Mouse (Mus musculus) heart, embryonic 15.5 days (tissue): Measurements from ENCODE around the gene Ccdc22. TPM values are rescaled to one million over a fixed set of nuclear protein-coding genes. Genes with fewer than 3 reads are reported as not detected.

Experiments
- ATAC-seq: fragments of 200-750 bp; cut with Nextera tagmentation; replicated peaks from 2 replicates; pipeline ENCODE4 v1.8.0; 2017; ENCODE audit warnings: low read depth, moderate TSS enrichment; ENCODE audit not compliant: insufficient number of reproducible peaks, insufficient read depth, low FRiP score
- H3K27ac ChIP-seq: fragments of 300-500 bp; sonication (generic); 2 replicates; pipeline ENCODE4 v1.5.1; 2015; ENCODE audit warnings: mild to moderate bottlenecking, inconsistent platforms
- H3K27me3 ChIP-seq: fragments of 300-500 bp; sonication (generic); 2 replicates; pipeline ENCODE4 v1.6.1; 2015; ENCODE audit warnings: inconsistent platforms
- H3K36me3 ChIP-seq: fragments of 300-500 bp; sonication (generic); 2 replicates; pipeline ENCODE4 v1.6.1; 2015; ENCODE audit warnings: mild to moderate bottlenecking, inconsistent platforms
- H3K4me1 ChIP-seq: fragments of 300-500 bp; sonication (generic); replicated peaks from 2 replicates; pipeline ENCODE4 v1.6.1; 2015; ENCODE audit warnings: inconsistent platforms
- H3K4me2 ChIP-seq: fragments of 300-500 bp; sonication (generic); 2 replicates; pipeline ENCODE4 v1.6.1; 2015; ENCODE audit warnings: inconsistent platforms, mild to moderate bottlenecking, moderate library complexity
- H3K4me3 ChIP-seq: fragments of 300-500 bp; sonication (generic); 2 replicates; pipeline ENCODE4 v1.5.1; 2015; ENCODE audit warnings: mild to moderate bottlenecking, inconsistent platforms
- H3K9ac ChIP-seq: fragments of 300-500 bp; sonication (generic); 2 replicates; pipeline ENCODE4 v1.6.1; 2015; ENCODE audit warnings: mild to moderate bottlenecking, inconsistent platforms
- H3K9me3 ChIP-seq: fragments of 300-500 bp; sonication (generic); replicated peaks from 2 replicates; pipeline ENCODE4 v1.6.1; 2016; ENCODE audit warnings: inconsistent platforms
- WGBS: fragments of 180-500 bp; shearing (Covaris S2); methylation state at CpG from one replicate; pipeline ENCODE4 v1.1.7; 2015; ENCODE audit warnings: mixed read lengths; 5-methylcytosine and 5-hydroxymethylcytosine counted together
- polyA plus RNA-seq: library from polyadenylated mRNA; unstranded; fragments of >200 nt; fragmentation: Nextera tagmentation; extraction: Ambion mirVana; gene quantifications from 2 replicates; pipeline ENCODE4 v1.2.1, GENCODE M21; 2015

Ccdc22 gene
- polyA plus RNA-seq, 1 experiment from 2014 or later, result 16.4 TPM

DNA sequence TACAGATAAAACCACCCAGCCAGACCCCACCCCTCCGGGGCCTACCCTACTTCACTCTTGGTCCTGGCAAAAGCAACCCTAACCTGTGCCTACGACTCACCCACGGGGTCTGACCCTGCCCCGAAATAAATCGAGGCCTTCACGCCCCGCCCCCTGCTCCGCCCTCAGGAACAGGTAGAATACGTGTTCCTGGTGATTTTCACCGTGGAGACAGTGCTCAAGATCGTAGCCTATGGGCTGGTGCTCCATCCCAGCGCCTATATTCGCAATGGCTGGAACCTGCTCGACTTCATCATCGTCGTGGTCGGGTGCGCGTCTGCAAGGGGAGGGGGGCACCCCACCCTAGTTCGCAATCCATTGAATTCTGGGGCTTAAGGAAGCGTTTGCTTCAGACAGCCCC lies 4.7 kb upstream of the Ccdc22 start:
- H3K27me3 ChIP-seq, result no peaks in the 10 kb centered on the region
- no peak overlapping the region for H3K9ac ChIP-seq
- H3K4me2 ChIP-seq, result peak overlapping the region; percentile 78
- no peaks in the 10 kb centered on the region for H3K4me1 ChIP-seq
- H3K27ac ChIP-seq, result no peak overlapping the region
- no peak for ATAC-seq
- no peaks in the 10 kb centered on the region for H3K9me3 ChIP-seq
- 20% methylated on average over 21 of the region's 21 CpGs for WGBS
- no peaks in the 10 kb centered on the region for H3K36me3 ChIP-seq
- peak overlapping the region; percentile 48 for H3K4me3 ChIP-seq

DNA sequence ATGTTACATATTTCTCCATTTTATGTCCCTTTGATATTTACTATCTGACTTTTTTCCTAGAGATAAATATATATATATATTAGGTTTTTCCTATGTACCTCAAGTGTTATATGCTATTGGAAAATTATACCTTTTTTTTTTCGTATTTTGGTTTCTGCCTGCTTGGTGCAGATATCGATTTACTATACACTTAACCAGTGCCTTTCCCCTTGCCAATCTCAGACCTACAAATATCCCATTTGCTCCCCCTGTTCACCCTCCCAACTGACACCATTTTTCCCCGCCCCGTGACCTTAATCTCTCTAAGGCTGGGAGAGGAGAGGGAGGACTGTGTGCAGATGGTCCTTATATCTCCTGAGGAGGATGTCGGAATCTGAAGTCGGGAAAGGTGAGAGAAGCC lies 1.5 kb upstream of the Ccdc22 start, which contains the start of gene Cacna1f:
Gene Cacna1f (plus strand): TSS at position 301 of the 400 bp plus-strand sequence.
- no peak within 1 kb of the TSS for H3K4me3 ChIP-seq
- H3K9ac ChIP-seq, result no peak within 1 kb of the TSS
- H3K27me3 ChIP-seq, result no peaks in the 10 kb centered on the region
- peaks cover 4% of the 10 kb centered on the region; the same call in 1 of the 2 replicates for H3K4me1 ChIP-seq
- WGBS, result 57% methylated on average over 6 of the region's 6 CpGs
- H3K27ac ChIP-seq, result no peak within 1 kb of the TSS
- no peak within 1 kb of the TSS for H3K4me2 ChIP-seq
- H3K9me3 ChIP-seq, result no peaks in the 10 kb centered on the region
- ATAC-seq, result no peak
- H3K36me3 ChIP-seq, result no peaks in the 10 kb centered on the region

DNA sequence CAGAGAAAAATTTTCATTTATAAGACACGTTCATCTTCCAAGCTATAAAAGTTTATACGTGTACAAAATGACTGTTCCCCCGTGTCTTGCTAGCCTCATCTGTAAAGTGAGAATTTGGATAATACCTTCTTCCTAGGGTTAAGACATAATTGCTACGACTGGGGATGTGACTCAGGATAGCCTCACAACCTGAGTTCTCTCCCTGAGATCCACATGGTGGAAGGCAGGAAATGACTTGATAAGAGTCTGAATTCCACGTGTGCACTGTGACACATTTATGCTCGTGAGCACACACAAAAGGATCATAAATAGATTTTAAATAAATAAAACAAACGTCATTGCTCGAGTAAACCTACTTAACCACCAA lies 241 bp upstream of the Ccdc22 start:
- Histone ChIP-seq H3K9me3 (no peaks in the 10 kb centered on the region), H3K36me3 (no peaks in the 10 kb centered on the region), H3K4me2 (no peak overlapping the region), H3K4me3 (no peak overlapping the region), H3K9ac (no peak overlapping the region), H3K27ac (no peak overlapping the region), H3K4me1 (peaks cover 4% of the 10 kb centered on the region; the same call in 1 of the 2 replicates), H3K27me3 (no peaks in the 10 kb centered on the region)
- no peak for ATAC-seq
- WGBS, result 29% methylated on average over 8 of the region's 8 CpGs

DNA sequence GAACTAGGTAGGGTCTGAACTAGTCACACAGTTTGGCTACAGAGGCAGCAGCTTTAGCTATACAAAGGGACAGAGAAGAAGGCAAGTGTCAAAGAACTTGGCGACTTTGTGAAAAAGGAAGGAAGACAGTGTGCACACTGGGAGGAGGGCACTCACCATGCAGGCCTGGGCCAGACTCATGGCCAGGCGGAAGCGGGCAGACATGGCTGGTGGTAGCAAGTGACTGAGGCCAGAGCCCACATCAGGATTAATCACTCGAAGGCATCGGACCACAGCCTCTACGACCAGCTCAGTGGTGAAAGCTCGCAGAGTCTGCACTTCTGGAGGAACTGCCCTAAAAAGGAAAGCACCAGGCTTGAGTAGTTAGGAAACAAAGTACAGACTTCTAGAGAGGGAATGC lies 1.3 kb downstream of the Ccdc22 start:
- Histone ChIP-seq H3K27me3 (no peaks in the 10 kb centered on the region), H3K4me2 (no peak overlapping the region; the same call in 1 of the 2 replicates), H3K9ac (no peak overlapping the region), H3K9me3 (no peaks in the 10 kb centered on the region), H3K27ac (no peak overlapping the region), H3K4me3 (peak overlapping the region; percentile 61; the same call in 1 of the 2 replicates), H3K4me1 (peaks cover 4% of the 10 kb centered on the region; the same call in 1 of the 2 replicates), H3K36me3 (no peaks in the 10 kb centered on the region)
- WGBS, result 77% methylated on average over 7 of the region's 7 CpGs
- no peak for ATAC-seq

DNA sequence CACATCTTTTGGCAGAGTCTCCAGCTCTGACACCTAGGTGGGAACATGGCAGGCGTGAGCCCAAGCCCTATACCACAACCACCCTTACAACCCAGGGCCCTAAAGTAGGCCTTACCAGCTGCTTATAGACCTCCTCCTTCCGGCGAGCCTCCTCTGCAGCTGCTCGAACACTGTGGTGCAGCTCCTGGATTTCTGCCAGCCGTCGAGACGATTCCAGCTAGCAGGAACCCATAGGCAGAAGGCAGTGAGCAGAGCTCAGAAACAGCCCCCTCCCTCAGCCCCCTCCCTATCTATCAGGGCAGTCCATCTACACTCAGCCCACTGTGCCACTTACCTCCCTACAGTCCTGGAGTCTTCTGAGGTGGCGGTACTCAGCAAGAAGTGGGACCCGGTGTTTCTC lies 9.9 kb downstream of the Ccdc22 start:
- ATAC-seq, result no peak
- 82% methylated on average over 9 of the region's 9 CpGs for WGBS
- no peak overlapping the region for H3K4me3 ChIP-seq
- H3K36me3 ChIP-seq, result no peaks in the 10 kb centered on the region
- H3K9ac ChIP-seq, result no peak overlapping the region
- H3K9me3 ChIP-seq, result no peaks in the 10 kb centered on the region
- no peak overlapping the region for H3K27ac ChIP-seq
- no peaks in the 10 kb centered on the region for H3K4me1 ChIP-seq
- no peak overlapping the region for H3K4me2 ChIP-seq
- no peaks in the 10 kb centered on the region for H3K27me3 ChIP-seq

DNA sequence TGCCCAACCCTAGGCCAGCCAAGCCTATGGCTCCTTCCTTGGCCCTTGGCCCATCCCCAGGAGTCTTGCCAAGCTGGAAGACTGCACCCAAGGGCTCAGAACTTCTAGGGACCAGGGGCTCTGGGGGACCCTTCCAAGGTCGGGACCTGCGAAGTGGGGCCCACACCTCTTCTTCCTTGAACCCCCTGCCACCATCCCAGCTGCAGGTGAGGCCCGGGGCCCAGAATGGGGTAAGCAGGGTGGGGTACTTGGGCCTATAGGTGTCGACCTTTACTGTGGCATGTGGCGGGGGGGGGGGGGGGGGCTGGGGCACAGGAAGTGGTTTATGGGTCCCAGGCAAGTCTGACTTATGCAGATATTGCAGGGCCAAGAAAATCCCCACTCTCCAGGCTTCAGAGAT lies 19.0 kb downstream of the Ccdc22 start:
- no peaks in the 10 kb centered on the region for H3K27me3 ChIP-seq
- WGBS, result 83% methylated on average over 4 of the region's 5 CpGs
- no peaks in the 10 kb centered on the region for H3K4me1 ChIP-seq
- no peaks in the 10 kb centered on the region for H3K9me3 ChIP-seq
- H3K4me2 ChIP-seq, result no peak overlapping the region
- no peaks in the 10 kb centered on the region for H3K36me3 ChIP-seq
- H3K27ac ChIP-seq, result no peak overlapping the region
- ATAC-seq, result no peak
- no peak overlapping the region for H3K4me3 ChIP-seq
- no peak overlapping the region for H3K9ac ChIP-seq

DNA sequence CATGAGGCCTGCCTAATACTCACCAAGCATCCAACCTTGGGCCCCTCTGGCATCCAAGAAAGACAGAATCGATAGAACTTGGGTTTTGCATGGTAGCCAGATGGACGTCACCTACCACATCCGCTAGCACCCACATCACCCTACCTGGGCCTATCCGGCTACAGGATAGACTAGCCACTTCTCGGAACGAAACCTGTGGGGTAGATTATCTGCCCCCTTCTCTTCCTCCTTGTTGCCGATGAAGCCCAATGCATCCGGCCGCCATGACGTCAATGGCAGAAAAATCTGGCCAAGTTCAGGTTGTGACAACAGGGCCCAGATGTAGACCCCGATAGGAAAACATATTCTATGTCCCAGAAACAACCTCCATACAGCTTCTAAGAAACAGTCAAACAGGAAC lies 21.4 kb downstream of the Ccdc22 start:
- Histone ChIP-seq H3K4me3 (no peak overlapping the region), H3K36me3 (no peaks in the 10 kb centered on the region), H3K4me2 (no peak overlapping the region), H3K27me3 (no peaks in the 10 kb centered on the region), H3K9me3 (no peaks in the 10 kb centered on the region), H3K4me1 (no peaks in the 10 kb centered on the region), H3K9ac (no peak overlapping the region), H3K27ac (no peak overlapping the region)
- ATAC-seq, result no peak
- whole genome bisulfite sequencing, result 89% methylated on average over 11 of the region's 11 CpGs

DNA sequence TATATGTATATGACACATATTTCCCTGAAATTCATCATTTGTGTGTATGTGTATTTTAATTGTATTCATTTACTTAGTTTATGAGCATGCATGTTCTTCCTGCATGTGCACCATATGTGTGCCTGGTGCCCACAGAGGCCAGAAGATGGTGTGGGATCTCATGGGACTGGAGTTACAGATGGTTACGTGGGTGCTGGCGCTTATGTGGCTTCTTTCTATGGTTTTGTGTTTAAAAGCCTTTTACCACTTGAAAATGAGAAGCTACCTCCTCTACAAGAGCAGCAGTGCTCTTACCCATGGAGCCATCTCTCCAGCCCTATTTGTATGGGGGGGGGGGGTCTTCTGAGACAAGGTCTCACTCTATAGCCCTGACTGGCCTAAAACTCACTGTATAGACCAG lies 24.2 kb downstream of the Ccdc22 start:
- Histone ChIP-seq H3K9me3 (no peaks in the 10 kb centered on the region), H3K4me1 (no peaks in the 10 kb centered on the region), H3K27ac (no peak overlapping the region), H3K36me3 (no peaks in the 10 kb centered on the region), H3K4me2 (no peak overlapping the region), H3K9ac (no peak overlapping the region), H3K27me3 (no peaks in the 10 kb centered on the region), H3K4me3 (no peak overlapping the region)
- 92% methylated on average over 2 of the region's 2 CpGs for WGBS
- ATAC-seq, result no peak

DNA sequence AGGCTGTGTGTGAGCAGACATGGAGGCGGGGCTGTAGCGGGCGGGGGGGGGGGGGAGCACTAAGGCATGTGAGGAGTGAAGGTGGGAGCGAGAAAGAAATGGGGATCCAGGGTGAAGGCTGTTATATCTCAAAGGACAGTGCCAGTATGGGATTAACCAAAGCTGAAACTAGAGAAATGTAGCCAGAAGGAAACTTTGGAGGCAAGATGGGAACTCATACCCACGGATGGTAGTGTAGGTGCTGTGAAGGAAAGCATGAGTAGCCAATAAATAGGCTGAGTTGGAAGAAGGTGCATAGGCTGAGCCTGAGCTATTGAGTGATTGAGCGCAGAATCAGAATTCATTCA lies 30.5 kb downstream of the Ccdc22 start:
- Histone ChIP-seq H3K9ac (no peak overlapping the region), H3K4me2 (peak overlapping the region; percentile 79)

DNA sequence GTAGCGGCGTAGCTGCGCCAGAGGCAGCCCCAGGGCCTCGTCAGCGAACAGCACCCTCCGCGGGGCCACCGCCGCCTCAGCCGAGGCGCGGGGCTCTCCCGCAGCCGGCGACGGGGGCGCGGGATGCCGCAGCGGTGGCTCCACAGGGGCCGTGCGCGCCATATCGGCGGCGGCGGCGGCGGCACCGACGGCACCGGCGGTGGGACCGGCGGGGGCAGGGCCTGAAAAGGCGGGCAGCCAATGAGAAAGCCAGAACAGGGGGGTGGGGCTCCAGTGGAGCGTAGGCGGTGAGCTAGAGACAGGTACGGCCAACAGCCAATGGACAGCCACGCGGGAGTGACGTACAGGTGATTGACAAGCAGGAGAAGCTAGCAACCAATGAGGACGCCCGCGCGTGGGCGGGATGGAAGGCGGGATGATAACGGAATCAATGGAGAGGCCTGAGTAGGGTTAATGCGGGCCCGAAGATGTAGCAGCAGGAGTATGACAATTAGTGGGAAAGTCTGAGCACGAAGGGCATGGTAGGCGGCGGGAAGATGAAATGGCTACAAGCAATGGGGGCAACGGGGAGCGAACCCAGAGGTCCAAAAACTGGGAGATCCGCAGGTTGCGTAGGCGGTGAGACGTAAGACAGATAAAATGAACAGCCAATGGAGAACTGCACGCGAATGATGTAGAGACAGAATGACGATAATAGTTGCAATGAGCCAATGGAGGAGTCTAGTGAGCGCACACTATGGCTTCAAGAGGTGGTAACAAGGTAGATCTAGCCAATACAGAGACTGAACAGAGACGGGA lies 31.0 kb downstream of the Ccdc22 start, which contains the start of gene Ppp1r3f:
Gene Ppp1r3f (minus strand): TSS at position 197 of the 798 bp plus-strand sequence.
- Histone ChIP-seq H3K27me3 (no peaks in the 10 kb centered on the region), H3K4me3 (peak within 1 kb of the TSS; percentile 69), H3K4me2 (peak within 1 kb of the TSS; percentile 79), H3K36me3 (no peaks in the 10 kb centered on the region), H3K27ac (peak within 1 kb of the TSS; percentile 87), H3K9me3 (no peaks in the 10 kb centered on the region), H3K4me1 (peaks cover 17% of the 10 kb centered on the region), H3K9ac (peak within 1 kb of the TSS; percentile 74)
- 18% methylated on average over 63 of the region's 65 CpGs for WGBS
- ATAC-seq, result peak; percentile 96

More for the DNA sequence above, 30.5 kb downstream of the Ccdc22 start:
- Histone ChIP-seq H3K4me3 (peak overlapping the region; percentile 69), H3K27me3 (no peaks in the 10 kb centered on the region), H3K27ac (no peak overlapping the region), H3K36me3 (no peaks in the 10 kb centered on the region), H3K9me3 (no peaks in the 10 kb centered on the region), H3K4me1 (peaks cover 17% of the 10 kb centered on the region)
- ATAC-seq, result no peak
- 24% methylated on average over 6 of the region's 6 CpGs for WGBS

DNA sequence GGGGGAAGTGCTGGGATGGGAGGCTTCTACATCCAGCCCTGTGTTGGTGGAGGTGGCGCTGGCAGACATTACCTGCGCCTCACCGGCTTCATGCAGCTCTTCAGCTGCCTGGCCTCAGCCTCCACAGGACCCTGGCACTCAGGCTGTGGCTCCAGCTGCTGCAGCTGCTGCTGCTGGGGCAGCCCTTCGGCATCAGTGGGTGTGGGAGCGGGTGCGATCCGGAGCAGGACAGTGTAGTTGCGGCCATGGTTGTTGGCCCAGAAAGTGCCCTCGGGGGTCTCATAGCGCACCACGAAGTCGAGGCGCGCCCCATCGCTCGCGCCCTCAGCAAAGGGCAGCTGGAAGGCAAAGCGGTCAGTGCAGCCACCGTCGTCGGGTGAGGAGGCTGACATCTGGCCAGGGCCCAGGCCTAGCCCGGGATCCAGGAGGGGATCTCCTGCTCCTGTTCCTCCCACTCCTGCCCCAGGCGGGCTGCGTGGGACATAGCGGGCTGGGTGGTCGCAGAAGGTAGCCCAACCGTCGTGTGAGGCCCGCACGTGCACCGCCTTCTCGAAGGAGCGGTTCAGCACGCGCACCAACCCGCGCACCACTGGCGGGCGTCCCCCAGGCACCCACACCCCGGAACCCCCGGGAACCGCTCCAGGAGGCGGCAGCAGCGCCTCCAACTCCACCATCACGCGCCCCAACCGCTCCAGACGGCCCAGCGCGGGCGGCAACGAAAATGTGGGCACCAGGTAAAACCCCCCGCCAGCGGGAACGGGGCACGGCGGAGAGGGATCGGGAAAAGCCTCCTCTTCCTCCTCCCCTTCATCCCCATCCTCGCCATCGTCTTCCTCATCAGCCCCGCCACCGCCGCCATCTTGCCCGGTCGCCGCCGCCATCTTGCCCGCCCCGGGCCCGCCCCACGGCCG lies 31.9 kb downstream of the Ccdc22 start, which contains the start of gene Foxp3:
Gene Foxp3 (plus strand): TSS at position 469 of the 911 bp plus-strand sequence.
- Histone ChIP-seq H3K9me3 (no peaks in the 10 kb centered on the region), H3K4me1 (peaks cover 17% of the 10 kb centered on the region), H3K4me2 (peak within 1 kb of the TSS; percentile 79), H3K9ac (peak within 1 kb of the TSS; percentile 74), H3K36me3 (no peaks in the 10 kb centered on the region), H3K27ac (peak within 1 kb of the TSS; percentile 87), H3K27me3 (no peaks in the 10 kb centered on the region), H3K4me3 (peak within 1 kb of the TSS; percentile 69)
- 27% methylated on average over 67 of the region's 72 CpGs for WGBS
- peak; percentile 8; the same call in 1 of the 2 replicates for ATAC-seq
